Mouse (Mus musculus): ENCODE results near the gene Tle6. TPM values are rescaled to one million over a fixed set of nuclear protein-coding genes. Genes with fewer than 3 reads are reported as not detected.

Gene Tle6
- 2.3 TPM for polyA plus RNA-seq (2017; shearing (Covaris generic))

DNA sequence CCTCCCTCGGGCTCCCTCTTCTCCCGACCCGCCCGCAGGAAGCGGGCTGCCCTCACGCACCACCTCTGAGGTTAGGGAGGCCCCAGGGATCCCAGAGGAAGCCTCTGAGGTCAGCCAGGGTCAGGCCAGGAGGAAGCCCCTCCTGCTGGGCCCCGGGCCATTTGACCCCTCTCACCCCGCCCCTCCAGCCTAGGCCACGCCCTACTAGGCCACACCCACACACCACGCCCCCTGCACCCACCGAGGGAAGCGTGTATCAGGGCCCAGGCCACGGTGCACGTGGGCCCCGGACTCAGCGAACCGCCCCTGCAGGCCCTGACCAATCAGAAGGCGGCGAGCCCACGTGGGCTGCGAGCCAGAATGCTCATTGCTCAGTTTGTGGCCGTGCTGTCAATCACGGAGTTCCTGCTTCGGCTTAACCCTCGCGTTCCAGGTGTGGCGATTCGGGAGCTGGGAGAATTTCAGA, at the start of gene Tle6:
Tle6 (minus strand) TSS at position 336 of the 466 bp plus-strand sequence.

DNA sequence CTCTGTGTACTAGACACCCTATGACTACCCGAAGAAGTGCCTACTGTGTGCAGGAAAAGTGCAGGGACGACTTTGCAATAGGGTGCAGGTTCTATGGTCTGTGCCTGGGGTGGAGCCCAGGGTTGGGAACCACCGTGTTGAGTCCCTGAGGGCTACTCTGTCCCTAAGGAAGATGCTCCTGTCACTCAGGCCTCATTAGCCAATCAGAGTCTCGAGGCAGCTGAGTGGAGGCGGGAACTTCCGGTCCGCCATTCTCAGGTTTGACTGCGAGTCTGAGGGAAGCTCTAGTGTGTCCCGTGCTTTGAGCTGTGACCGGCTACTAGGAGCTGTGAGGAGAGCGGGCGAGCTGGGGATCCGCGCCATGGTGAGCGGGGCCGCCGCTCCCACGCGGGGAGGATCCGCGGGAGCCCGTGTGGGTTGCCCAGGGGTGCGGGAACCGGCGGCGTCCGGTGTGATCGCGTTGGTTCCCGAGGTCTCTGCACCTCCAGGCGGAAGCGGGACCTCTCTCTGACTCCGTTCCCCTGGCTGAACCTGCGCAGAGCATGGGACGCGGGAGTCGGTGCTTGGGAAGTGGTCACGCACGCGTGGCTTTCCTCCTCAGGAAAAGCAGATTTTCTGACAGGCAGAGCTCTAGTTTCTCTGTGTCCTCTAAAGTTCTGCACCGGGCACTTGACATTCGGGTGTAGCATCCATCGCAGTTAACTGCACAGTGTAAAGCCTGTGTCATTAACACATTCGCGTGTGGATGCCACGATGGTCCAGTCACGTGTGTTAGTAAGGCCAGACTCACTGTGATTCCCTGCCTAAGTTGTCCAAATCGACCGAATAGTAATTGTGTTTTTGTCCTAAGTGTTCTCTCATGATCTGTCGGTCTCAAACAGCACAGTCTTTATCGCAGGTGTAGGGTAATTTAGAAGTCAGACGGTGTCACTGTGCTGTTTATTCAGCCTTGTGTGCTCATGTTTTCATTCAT, 48.2 kb upstream of the Tle6 start, which contains the start of gene Gm10778:
Gm10778 (plus strand) TSS at position 257 of the 973 bp plus-strand sequence.

DNA sequence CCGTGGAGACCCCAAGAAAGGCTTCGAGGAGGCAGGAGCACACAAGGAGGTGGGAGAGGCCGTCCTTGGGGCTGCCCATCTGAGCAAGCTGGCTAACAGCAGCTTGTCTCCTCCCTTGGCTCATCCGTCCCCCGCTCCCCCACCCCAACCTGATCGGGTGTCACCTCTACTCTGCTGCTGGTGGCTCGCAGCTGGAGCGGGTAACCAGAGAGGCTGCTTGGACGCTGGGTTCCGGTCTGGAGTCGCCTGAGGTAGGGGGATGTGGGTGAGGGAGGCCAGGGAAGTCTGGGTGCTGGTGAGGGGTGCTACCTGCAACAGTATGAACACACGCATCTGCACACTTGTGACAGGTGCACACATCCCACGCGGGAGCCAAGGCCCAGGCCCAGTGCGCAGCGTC, 27.5 kb upstream of the Tle6 start, which contains the start of gene Ankrd24:
Ankrd24 (plus strand) TSS at position 151 of the 400 bp plus-strand sequence.

DNA sequence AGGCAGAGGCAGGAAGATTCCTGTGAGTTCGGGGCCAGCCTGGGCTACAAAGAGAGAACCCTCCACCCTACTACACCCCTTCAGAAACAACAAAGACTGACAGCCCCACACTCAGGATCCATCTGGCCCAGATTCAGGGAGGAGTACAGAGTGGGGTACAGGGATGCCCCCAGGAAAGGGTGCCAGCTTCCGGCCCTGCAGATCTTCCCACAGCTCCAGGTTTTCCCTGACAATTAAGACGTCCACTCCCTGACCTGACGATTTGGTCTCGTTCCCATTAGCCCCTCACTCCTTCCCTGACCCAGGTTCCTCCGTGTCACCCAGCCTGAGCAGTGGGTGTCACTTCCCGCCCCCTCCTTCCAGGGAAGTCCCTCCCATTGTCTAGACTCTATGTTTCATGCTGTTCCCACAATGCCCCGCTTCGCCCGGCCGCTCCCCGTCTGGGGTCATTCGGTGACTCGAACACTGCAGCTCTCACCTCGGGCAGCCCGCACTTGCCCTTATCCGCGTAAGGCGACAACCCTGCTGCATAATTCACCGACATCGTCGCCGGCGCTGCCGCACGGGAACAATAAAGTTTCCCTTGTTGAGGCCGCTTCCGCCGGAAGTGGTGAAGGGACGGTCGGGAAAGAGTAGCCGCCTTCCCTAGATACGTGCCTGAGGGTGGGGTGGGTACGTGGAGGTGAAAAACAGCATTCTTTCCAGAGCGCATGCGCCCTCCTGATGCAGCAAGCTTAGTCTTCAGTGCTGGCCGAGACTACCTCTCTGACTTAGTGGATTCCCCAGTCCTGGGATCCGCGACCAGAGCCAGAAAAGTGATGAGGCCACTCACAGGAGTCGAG, 26.3 kb upstream of the Tle6 start, which contains the start of gene Sirt6:
Sirt6 (minus strand) TSS at position 804 of the 842 bp plus-strand sequence.

DNA sequence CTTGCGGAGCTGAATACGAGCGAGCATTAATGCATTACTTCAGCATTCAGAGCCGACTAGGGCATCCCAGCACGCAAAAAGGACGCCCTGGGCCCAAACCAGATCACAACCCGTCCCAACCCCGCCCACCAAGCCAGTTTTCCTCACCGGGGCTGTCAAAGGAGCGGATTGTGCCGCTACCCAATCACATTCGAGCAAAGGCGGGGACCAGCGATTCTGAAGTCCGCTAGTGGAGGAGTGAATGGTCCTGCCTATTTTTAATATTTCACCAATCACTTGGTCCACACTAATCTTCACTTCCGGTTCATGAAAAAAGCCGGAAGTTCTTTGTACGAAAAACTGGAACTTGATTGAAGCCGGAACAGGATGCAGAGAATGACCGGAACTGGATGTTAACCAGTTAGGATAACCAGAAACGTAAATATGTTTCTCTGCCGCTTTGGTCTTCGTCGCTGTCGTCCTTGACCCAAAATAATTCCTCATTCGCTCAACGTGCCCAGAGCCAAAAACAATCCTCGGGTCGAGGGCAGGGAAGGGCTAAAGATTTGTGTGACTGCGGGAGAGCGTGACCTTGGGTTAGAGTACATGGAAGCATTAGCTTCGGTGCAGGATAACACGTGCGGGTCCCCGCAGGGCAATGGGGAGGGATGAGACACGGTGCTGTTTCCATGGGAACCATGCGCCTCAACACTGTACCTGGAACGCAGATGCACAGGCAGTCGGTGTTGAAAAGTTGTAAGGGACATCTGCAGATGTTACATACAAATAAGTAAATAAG, 5.3 kb upstream of the Tle6 start, which contains the start of gene BC025920:
BC025920 (plus strand) TSS at position 297 of the 778 bp plus-strand sequence.

DNA sequence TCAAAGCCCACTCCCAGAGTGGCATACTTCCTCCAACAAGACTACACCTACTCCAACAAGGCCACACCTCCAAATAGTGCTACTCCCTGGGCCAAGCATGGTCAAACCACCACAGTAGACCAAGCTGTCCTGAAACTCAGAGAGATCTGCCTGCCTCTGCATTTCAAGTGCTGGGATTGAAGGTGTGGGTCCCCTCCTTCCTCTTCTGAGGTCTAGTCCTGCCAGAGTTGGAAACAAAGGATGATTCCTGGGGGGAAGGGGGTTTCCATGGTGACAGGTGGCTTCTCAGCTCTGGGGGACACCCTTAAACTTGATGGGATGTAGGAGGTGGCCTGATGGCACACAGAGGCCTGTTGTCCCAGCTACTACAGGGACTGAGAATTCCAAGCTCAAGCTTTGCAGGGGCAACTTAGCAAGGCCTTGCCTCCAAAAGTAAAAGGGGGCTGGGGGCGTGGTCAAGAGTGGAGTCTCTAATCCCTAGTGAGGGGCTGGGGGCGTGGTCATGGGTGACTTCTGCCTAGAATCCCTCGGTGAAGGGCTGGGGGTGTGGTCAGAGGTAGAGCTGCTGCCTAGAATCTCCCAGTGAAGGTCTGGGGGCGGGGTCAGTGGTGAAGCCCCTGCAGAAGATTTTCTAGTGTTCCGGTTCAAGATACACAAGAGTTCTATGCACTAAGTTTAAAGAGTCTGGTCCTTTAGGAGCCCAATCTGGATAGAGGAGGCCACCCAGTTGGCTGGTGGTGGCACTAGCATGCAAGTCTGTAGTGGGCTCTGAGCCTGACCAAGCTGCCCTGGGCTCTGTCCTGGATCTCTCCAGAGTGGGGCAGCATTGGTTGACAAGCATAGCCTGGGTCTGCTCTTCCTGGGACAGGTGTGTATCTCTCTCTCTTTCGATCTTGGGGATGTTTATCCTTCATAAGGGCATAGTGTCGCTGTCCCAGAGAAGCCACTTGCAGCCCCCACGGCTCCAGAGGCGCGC, 26.5 kb downstream of the Tle6 start, which contains the start of gene Tle2:
Tle2 (plus strand) TSS at position 481 of the 976 bp plus-strand sequence.

DNA sequence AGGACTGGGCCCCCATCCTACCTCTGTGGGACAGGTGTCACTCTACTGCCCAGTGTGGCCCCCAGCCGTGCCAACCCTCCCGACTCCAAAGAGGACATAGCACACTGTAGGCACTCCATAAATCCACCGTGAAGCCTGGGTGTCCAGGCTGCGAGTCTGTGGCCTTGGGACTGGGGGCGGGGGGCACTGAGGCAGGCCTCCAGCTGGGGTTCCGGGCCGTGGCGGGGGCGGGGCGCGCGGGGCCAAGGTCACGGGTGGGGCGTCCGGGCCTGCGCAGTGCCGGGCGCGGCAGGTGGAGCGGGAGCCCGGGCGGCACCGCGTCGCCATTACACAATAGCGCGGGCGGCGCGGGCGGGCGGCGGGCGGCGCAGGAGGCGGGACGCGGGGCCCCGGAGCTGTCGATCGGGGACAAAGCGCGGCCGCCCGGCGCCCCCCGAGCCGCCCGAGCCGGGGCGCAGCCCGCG, 41.7 kb downstream of the Tle6 start, which contains the start of gene Aes:
Aes (plus strand) TSS at position 326 of the 464 bp plus-strand sequence.

DNA sequence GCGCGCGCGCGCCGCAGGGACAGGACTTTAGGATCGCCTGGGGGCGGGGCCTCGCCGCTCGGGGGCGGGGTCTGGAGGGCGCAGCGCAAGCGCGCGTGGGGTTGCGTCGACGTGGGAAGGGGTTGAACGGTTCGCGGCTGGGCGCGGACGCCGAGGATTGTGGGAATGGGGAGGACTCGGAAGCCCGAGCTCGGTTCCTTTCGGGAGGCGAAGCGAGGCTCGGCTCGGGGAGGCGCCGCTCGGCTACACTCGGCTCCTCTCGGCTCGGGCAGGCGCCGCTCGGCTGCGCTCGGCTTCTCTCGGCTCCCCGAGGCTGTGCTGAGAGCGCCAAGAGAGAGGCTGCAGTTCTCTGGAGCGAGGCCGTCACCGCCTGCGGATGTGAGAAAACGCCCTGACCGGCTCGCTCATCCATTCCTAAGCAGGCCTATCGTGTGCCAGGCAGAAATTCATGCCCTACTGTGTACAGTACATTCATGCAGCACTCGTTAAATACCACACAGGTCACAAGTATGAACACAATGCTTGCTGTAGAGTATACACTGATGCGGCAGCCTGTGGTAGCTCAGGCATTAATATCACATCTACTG, 55.6 kb downstream of the Tle6 start, which contains the start of gene Gna11:
Gna11 (minus strand) TSS at position 30 of the 587 bp plus-strand sequence.

Other genes with a start within 250 kb of the Tle6 start
- gene Mfsd12, start 243.6 kb downstream of the Tle6 start, polyA plus RNA-seq (2017; shearing (Covaris generic)): 1.5 TPM
- gene 4930404N11Rik, start 235.3 kb downstream of the Tle6 start, polyA plus RNA-seq (2017; shearing (Covaris generic)): 0.82 TPM
- 16.3 TPM for gene Fzr1, start 222.6 kb downstream of the Tle6 start, polyA plus RNA-seq (2017; shearing (Covaris generic))
- gene Dohh, start 216.6 kb downstream of the Tle6 start, polyA plus RNA-seq (2017; shearing (Covaris generic)): 32.9 TPM
- 3.4 TPM for gene Gm48551, start 216.6 kb downstream of the Tle6 start, polyA plus RNA-seq (2017; shearing (Covaris generic))
- 0.91 TPM for gene Gm48552, start 212.1 kb downstream of the Tle6 start, polyA plus RNA-seq (2017; shearing (Covaris generic))
- gene Smim24, start 208.0 kb downstream of the Tle6 start, polyA plus RNA-seq (2017; shearing (Covaris generic)): 8.7 TPM
- 23.6 TPM for gene Nfic, start 145.4 kb downstream of the Tle6 start, polyA plus RNA-seq (2017; shearing (Covaris generic))
- gene Celf5, start 118.4 kb downstream of the Tle6 start, polyA plus RNA-seq (2017; shearing (Covaris generic)): 0.17 TPM
- gene Ncln, start 104.7 kb downstream of the Tle6 start, polyA plus RNA-seq (2017; shearing (Covaris generic)): 133 TPM
- gene S1pr4, start 100.9 kb downstream of the Tle6 start, polyA plus RNA-seq (2017; shearing (Covaris generic)): 96.9 TPM
- gene Gna15, start 76.8 kb downstream of the Tle6 start, polyA plus RNA-seq (2017; shearing (Covaris generic)): 19.4 TPM
- gene Gna11, start 55.9 kb downstream of the Tle6 start, polyA plus RNA-seq (2017; shearing (Covaris generic)): 7.0 TPM
- gene Aes, start 41.6 kb downstream of the Tle6 start, polyA plus RNA-seq (2017; shearing (Covaris generic)): 134 TPM
- 1.6 TPM for gene Tle2, start 26.5 kb downstream of the Tle6 start, polyA plus RNA-seq (2017; shearing (Covaris generic))
- 3.6 TPM for gene BC025920, start 5.2 kb upstream of the Tle6 start, polyA plus RNA-seq (2017; shearing (Covaris generic))
- 25.2 TPM for gene Sirt6, start 26.7 kb upstream of the Tle6 start, polyA plus RNA-seq (2017; shearing (Covaris generic))
- 0.88 TPM for gene Ankrd24, start 27.5 kb upstream of the Tle6 start, polyA plus RNA-seq (2017; shearing (Covaris generic))
- gene Gm10778, start 48.0 kb upstream of the Tle6 start, polyA plus RNA-seq (2017; shearing (Covaris generic)): 9.6 TPM
- gene Zfp433, start 103.8 kb upstream of the Tle6 start, polyA plus RNA-seq (2017; shearing (Covaris generic)): 21.6 TPM
- 6.3 TPM for gene Gm3055, start 170.1 kb upstream of the Tle6 start, polyA plus RNA-seq (2017; shearing (Covaris generic))
- 6.8 TPM for gene Gm4767, start 211.1 kb upstream of the Tle6 start, polyA plus RNA-seq (2017; shearing (Covaris generic))

Data from CD4-positive, CD25-positive, alpha-beta regulatory T cell, adult 9 weeks (primary cell).